Mouse (Mus musculus): ENCODE data around the gene Bglap2. TPM values are rescaled to one million over a fixed set of nuclear protein-coding genes. Genes with fewer than 3 reads are reported as not detected.
"Not testable (repeated sequence)": the region's sequence is repeated elsewhere in the genome, so short reads cannot be mapped to it uniquely, and the experiment has no call there.

The Bglap2 gene
- polyA plus RNA-seq, 1 experiment from 2014 or later: not detected

DNA sequence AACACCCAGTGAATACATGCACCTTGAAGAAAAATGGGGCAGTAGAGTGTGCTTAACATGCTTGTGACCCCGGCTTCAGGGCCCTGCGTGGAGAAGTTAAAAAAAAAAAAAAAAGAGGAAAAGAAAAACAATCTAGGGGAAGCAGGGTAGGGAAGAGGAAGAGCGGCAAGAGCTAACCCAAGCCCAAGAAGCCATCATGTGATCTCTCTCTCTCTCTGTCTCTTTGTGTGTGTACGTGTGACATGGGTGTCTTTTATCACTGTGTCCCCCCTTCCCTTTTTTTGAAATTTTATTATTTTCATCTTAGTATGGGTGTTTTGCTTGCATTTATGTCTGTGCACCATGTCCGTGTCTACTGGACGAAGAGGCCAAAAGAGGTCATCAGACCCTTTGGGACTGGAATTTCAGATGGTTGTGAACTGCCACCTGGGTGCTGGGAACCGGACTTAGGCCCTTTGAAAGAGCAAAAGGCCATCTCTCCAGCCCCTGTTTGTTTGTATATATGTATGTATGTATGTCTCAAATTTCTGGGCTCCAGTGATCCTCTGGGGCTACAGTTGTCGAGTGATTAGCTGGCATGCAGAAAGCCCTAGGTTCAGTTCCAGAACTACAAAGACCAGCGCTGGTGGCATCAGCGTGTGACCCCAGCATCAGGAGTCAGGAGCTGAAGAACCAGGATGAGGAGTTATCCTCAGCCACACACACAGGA, 25.2 kb upstream of the Bglap2 start:
- Histone ChIP-seq H3K27me3 (ENCODE audit: control insufficient read depth, insufficient read depth, low read length) (no peaks in the 10 kb centered on the region), H3K9me3 (ENCODE audit: control insufficient read depth, low read length) (no peaks in the 10 kb centered on the region), H3K36me3 (ENCODE audit: control insufficient read depth, insufficient read depth, low read length) (peaks cover 2% of the 10 kb centered on the region; the same call in 1 of the 2 replicates), H3K4me3 (ENCODE audit: low read depth, low read length) (no peak overlapping the region), H3K4me1 (ENCODE audit: control insufficient read depth, insufficient read depth, low read length) (0 out of 2 replicates have a peak, but pooled peaks cover 2% of the 10 kb centered on the region), H3K27ac (ENCODE audit: low read depth, low read length) (no peak overlapping the region), H3K4me2 (ENCODE audit: low read depth) (no peak overlapping the region), H3K9ac (ENCODE audit: low read length) (no peak overlapping the region)
- no peak for DNase-seq (ENCODE audit: low spot score)
- no peak for ATAC-seq (ENCODE audit: insufficient read depth, low FRiP score, low TSS enrichment)
- 92% methylated on average over 10 of the region's 10 CpGs for WGBS

DNA sequence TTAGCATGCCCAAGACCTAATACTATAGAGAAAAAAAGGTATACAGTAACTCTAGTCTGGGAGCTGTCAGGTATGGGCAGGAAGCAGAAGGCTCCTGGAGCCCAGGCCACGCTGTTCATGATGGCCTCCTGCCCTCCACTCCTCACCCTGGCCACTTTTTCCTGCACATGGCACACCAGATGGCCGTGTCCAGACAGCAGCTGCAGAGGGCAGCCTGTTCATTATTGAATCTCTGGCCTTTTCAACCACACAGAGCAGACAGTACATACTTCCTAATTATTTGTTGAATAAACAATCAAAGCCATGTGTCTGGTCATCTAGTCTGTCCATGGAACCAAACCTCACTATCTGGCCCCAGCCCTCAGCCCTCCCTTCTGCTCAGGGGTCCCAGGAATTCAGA, 20.2 kb upstream of the Bglap2 start:
- Histone ChIP-seq H3K9ac (ENCODE audit: low read length) (no peak overlapping the region), H3K27me3 (ENCODE audit: control insufficient read depth, insufficient read depth, low read length) (no peaks in the 10 kb centered on the region), H3K36me3 (ENCODE audit: control insufficient read depth, insufficient read depth, low read length) (peaks cover 2% of the 10 kb centered on the region; the same call in 1 of the 2 replicates), H3K27ac (ENCODE audit: low read depth, low read length) (no peak overlapping the region), H3K9me3 (ENCODE audit: control insufficient read depth, low read length) (no peaks in the 10 kb centered on the region), H3K4me3 (ENCODE audit: low read depth, low read length) (no peak overlapping the region), H3K4me2 (ENCODE audit: low read depth) (no peak overlapping the region), H3K4me1 (ENCODE audit: control insufficient read depth, insufficient read depth, low read length) (no peaks in the 10 kb centered on the region)
- ATAC-seq (ENCODE audit: insufficient read depth, low FRiP score, low TSS enrichment): no peak
- WGBS: 88% methylated on average over 2 of the region's 2 CpGs
- DNase-seq (ENCODE audit: low spot score): no peak

DNA sequence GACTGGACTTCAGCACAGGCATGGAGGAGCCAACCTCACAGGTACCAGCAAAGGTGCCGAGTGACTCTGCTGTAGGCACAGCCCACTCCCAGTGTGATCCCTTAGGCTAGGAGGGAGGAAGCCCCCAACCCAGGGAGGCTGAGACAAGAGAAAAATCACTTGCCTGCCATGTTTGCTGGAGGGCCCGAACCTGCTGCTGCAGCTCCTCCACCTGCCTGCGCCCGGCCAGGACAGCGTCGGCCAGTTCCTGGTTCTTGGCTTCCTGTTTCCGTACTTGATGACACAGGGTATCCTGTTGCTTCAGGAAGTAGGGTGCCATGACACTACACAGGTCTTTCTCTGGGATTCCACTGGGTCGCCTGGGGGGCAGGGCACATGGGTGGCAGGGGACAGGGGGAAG, 17.2 kb upstream of the Bglap2 start:
- no peaks in the 10 kb centered on the region; the same call in 1 of the 2 replicates for H3K36me3 ChIP-seq (ENCODE audit: control insufficient read depth, insufficient read depth, low read length)
- H3K27ac ChIP-seq (ENCODE audit: low read depth, low read length): no peak overlapping the region
- ATAC-seq (ENCODE audit: insufficient read depth, low FRiP score, low TSS enrichment): no peak
- no peak overlapping the region for H3K4me2 ChIP-seq (ENCODE audit: low read depth)
- H3K9ac ChIP-seq (ENCODE audit: low read length): no peak overlapping the region
- no peaks in the 10 kb centered on the region for H3K9me3 ChIP-seq (ENCODE audit: control insufficient read depth, low read length)
- H3K27me3 ChIP-seq (ENCODE audit: control insufficient read depth, insufficient read depth, low read length): no peaks in the 10 kb centered on the region
- DNase-seq (ENCODE audit: low spot score): no peak
- H3K4me3 ChIP-seq (ENCODE audit: low read depth, low read length): no peak overlapping the region
- WGBS: 93% methylated on average over 8 of the region's 8 CpGs
- H3K4me1 ChIP-seq (ENCODE audit: control insufficient read depth, insufficient read depth, low read length): no peaks in the 10 kb centered on the region

GRCm38 (mm10) chr3:88395288-88395687, 16.8 kb upstream of the Bglap2 start:
- WGBS: 89% methylated on average over 6 of the region's 6 CpGs
- Histone ChIP-seq H3K27ac (ENCODE audit: low read depth, low read length) (no peak overlapping the region), H3K4me2 (ENCODE audit: low read depth) (no peak overlapping the region), H3K9me3 (ENCODE audit: control insufficient read depth, low read length) (no peaks in the 10 kb centered on the region), H3K4me1 (ENCODE audit: control insufficient read depth, insufficient read depth, low read length) (no peaks in the 10 kb centered on the region), H3K4me3 (ENCODE audit: low read depth, low read length) (no peak overlapping the region), H3K36me3 (ENCODE audit: control insufficient read depth, insufficient read depth, low read length) (no peaks in the 10 kb centered on the region; the same call in 1 of the 2 replicates), H3K27me3 (ENCODE audit: control insufficient read depth, insufficient read depth, low read length) (no peaks in the 10 kb centered on the region), H3K9ac (ENCODE audit: low read length) (no peak overlapping the region)
- ATAC-seq (ENCODE audit: insufficient read depth, low FRiP score, low TSS enrichment): no peak
- DNase-seq (ENCODE audit: low spot score): no peak

GRCm38 (mm10) chr3:88393776-88394375, 15.4 kb upstream of the Bglap2 start:
- Histone ChIP-seq H3K27me3 (ENCODE audit: control insufficient read depth, insufficient read depth, low read length) (no peaks in the 10 kb centered on the region), H3K9me3 (ENCODE audit: control insufficient read depth, low read length) (no peaks in the 10 kb centered on the region), H3K27ac (ENCODE audit: low read depth, low read length) (no peak overlapping the region), H3K4me1 (ENCODE audit: control insufficient read depth, insufficient read depth, low read length) (no peaks in the 10 kb centered on the region), H3K9ac (ENCODE audit: low read length) (no peak overlapping the region), H3K4me2 (ENCODE audit: low read depth) (no peak overlapping the region), H3K4me3 (ENCODE audit: low read depth, low read length) (no peak overlapping the region), H3K36me3 (ENCODE audit: control insufficient read depth, insufficient read depth, low read length) (no peaks in the 10 kb centered on the region; the same call in 1 of the 2 replicates)
- no peak for ATAC-seq (ENCODE audit: insufficient read depth, low FRiP score, low TSS enrichment)
- 88% methylated on average over 8 of the region's 9 CpGs for WGBS
- DNase-seq (ENCODE audit: low spot score): no peak

DNA sequence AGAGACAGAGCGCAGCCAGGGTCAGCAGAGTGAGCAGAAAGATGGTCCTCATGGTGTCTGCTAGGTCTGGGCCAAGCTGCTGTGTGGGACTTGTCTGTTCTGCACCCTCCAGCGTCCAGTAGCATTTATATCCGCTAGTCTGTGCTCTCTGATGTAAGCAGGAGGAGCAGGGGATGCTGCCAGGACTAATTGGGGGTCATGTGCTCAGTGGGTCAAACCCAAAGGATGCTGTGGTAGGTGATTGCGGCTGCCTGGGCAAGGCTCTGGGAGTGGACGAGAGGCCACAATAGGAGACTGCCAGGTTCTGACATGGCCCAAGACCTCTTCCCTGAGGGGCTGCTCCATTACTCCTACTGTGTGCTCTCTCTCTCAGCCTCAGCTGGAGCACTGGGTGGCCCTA, 5.9 kb upstream of the Bglap2 start, which contains the start of gene Bglap:
Gene Bglap, minus strand, starts transcription at position 101 of the 400 bp plus-strand sequence.
- Histone ChIP-seq H3K27me3 (ENCODE audit: control insufficient read depth, insufficient read depth, low read length) (no peaks in the 10 kb centered on the region), H3K27ac (ENCODE audit: low read depth, low read length) (no peak within 1 kb of the TSS), H3K4me1 (ENCODE audit: control insufficient read depth, insufficient read depth, low read length) (no peaks in the 10 kb centered on the region), H3K4me3 (ENCODE audit: low read depth, low read length) (no peak within 1 kb of the TSS), H3K36me3 (ENCODE audit: control insufficient read depth, insufficient read depth, low read length) (no peaks in the 10 kb centered on the region), H3K9ac (ENCODE audit: low read length) (no peak within 1 kb of the TSS), H3K9me3 (ENCODE audit: control insufficient read depth, low read length) (no peaks in the 10 kb centered on the region), H3K4me2 (ENCODE audit: low read depth) (no peak within 1 kb of the TSS)
- ATAC-seq (ENCODE audit: insufficient read depth, low FRiP score, low TSS enrichment): no peak
- WGBS: 71% methylated on average over 5 of the region's 5 CpGs
- no peak for DNase-seq (ENCODE audit: low spot score)

DNA sequence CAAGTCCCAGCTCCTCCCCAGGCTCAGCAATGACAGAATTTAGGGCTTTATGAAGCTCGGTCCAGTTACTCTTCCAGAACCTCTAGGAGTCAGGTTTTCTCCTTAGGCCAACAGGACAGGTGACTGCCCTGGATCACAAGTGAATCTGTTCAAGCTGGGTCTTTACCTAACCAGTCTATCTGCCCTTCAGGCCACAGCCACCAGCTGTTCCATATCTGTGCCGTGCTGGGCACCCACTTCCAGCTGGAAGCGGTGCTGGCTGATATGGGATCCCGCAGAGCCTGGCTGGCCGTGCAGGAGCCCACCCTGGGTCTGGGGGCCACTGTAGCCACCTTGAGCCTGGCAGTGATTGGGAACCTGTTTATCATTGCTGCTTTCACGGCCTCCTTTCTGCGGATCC, 3.9 kb upstream of the Bglap2 start:
- not testable (repeated sequence) for H3K36me3 ChIP-seq (ENCODE audit: control insufficient read depth, insufficient read depth, low read length); H3K4me1 ChIP-seq (ENCODE audit: control insufficient read depth, insufficient read depth, low read length); H3K4me2 ChIP-seq (ENCODE audit: low read depth); H3K4me3 ChIP-seq (ENCODE audit: low read depth, low read length); H3K27ac ChIP-seq (ENCODE audit: low read depth, low read length); H3K9me3 ChIP-seq (ENCODE audit: control insufficient read depth, low read length); DNase-seq (ENCODE audit: low spot score); H3K27me3 ChIP-seq (ENCODE audit: control insufficient read depth, insufficient read depth, low read length); H3K9ac ChIP-seq (ENCODE audit: low read length)
- 25% methylated on average over 1 of the region's 7 CpGs for WGBS
- ATAC-seq (ENCODE audit: insufficient read depth, low FRiP score, low TSS enrichment): 0 out of 2 replicates have a peak, but pooled peaks have one; percentile 28

- H3K27ac ChIP-seq (ENCODE audit: low read depth, low read length): peak overlapping the region; percentile 39; the same call in 1 of the 2 replicates
- not testable (repeated sequence) for H3K4me1 ChIP-seq (ENCODE audit: control insufficient read depth, insufficient read depth, low read length); H3K4me3 ChIP-seq (ENCODE audit: low read depth, low read length); H3K36me3 ChIP-seq (ENCODE audit: control insufficient read depth, insufficient read depth, low read length); H3K27me3 ChIP-seq (ENCODE audit: control insufficient read depth, insufficient read depth, low read length); H3K9me3 ChIP-seq (ENCODE audit: control insufficient read depth, low read length); H3K9ac ChIP-seq (ENCODE audit: low read length)
- ATAC-seq (ENCODE audit: insufficient read depth, low FRiP score, low TSS enrichment) (peak; percentile 81), DNase-seq (ENCODE audit: low spot score) (peak; percentile 79)
- 9% methylated on average over 17 of the region's 22 CpGs for WGBS
- H3K4me2 ChIP-seq (ENCODE audit: low read depth): peak overlapping the region; percentile 38
Observed at GRCm38 (mm10) chr3:88381389-88382315, 3.2 kb upstream of the Bglap2 start.

All from neural tube, embryonic 11.5 days (tissue).